Mouse (Mus musculus) testis, adult 2 months (tissue): ENCODE results near the gene H2-T23. TPM values are rescaled to one million over a fixed set of nuclear protein-coding genes. Genes with fewer than 3 reads are reported as not detected.
"Not testable (repeated sequence)": the region's sequence is repeated elsewhere in the genome, so short reads cannot be mapped to it uniquely, and the experiment has no call there.

Experiments
- H3K27ac ChIP-seq: fragments of 200-500 bp; 2 replicates; pipeline ENCODE4 v1.5.1; 2012; ENCODE audit warnings: low read depth, low read length; ENCODE audit not compliant: control insufficient read depth, insufficient read depth
- H3K27me3 ChIP-seq: fragments of 200-500 bp; 2 replicates; pipeline ENCODE4 v1.6.1; 2012; ENCODE audit warnings: mild to moderate bottlenecking, low read length, moderate library complexity; ENCODE audit not compliant: control insufficient read depth, insufficient read depth
- H3K36me3 ChIP-seq: fragments of 200-500 bp; 2 replicates; pipeline ENCODE4 v1.6.1; 2012; ENCODE audit warnings: mild to moderate bottlenecking, low read length; ENCODE audit not compliant: control insufficient read depth, insufficient read depth
- H3K4me1 ChIP-seq: fragments of 200-500 bp; 2 replicates; pipeline ENCODE4 v1.6.1; 2012; ENCODE audit warnings: low read length; ENCODE audit not compliant: control insufficient read depth, insufficient read depth
- H3K4me3 ChIP-seq: fragments of 200-500 bp; 2 replicates; pipeline ENCODE4 v1.5.1; 2012; ENCODE audit warnings: low read depth, mild to moderate bottlenecking, low read length, moderate library complexity, mixed read lengths; ENCODE audit not compliant: control insufficient read depth
- CTCF ChIP-seq: fragments of 200-500 bp; IDR thresholded peaks from 2 replicates; pipeline ENCODE4 v1.5.1; 2012; ENCODE audit warnings: low read depth, mild to moderate bottlenecking, inconsistent platforms, low read length, moderate library complexity; ENCODE audit not compliant: control insufficient read depth, insufficient read depth, insufficient replicate concordance
- POLR2A ChIP-seq: fragments of 200-500 bp; IDR thresholded peaks from 2 replicates; pipeline ENCODE4 v1.6.1; 2012; ENCODE audit warnings: low read depth, mild to moderate bottlenecking, inconsistent platforms, low read length, moderate library complexity; ENCODE audit not compliant: control insufficient read depth
- polyA plus RNA-seq: library from polyadenylated mRNA; depleted of rRNA; stranded (reverse); fragments of >200 nt; gene quantifications from 2 replicates; pipeline ENCODE4 v1.2.3, GENCODE M21; 2012

The H2-T23 gene
- polyA plus RNA-seq, 1 experiment = 2.8 TPM

GRCm38 (mm10) chr17:36034524-36034923 is 1.9 kb upstream of the H2-T23 start:
- not testable (repeated sequence) for H3K4me3 ChIP-seq, H3K27ac ChIP-seq

DNA sequence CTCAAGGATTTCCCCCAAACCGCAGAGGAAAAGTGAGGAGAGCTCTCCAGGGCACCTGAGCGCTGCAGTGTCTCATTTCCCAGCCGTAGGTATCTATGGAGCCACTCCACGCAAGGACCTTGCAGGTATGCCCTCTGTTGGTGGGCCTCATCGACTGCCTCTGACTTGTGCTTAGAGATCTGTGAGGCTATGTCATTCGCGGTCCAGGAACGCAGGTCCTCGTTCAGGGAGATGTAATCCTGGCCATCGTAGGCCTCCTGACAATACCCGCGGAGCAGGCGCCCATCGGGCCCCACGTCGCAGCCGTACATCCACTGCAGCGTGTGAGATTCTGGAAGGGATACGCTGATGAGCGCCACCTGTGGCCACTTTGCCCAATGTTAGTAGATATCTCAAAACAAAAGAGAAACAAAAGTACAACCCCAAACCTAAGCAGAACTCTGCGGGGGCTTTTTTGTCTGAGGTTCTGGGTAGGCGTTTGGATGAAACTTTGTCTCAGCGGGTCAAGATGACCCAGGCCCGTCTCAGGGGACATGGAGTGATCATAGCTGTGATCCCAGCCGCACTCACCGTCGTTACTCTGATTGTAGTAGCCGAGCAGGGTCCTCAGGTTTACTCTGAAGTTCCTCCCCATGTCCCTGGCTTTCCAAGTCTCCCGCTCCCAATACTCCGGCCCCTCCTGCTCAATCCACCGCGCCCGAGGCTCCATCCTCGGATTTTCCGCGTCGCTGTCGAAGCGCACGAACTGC is 898 bp downstream of the H2-T23 start:
- H3K4me1 ChIP-seq, H3K27ac ChIP-seq, H3K27me3 ChIP-seq, H3K36me3 ChIP-seq: not testable (repeated sequence)
- TF ChIP-seq CTCF = 0 out of 2 replicates have a peak, but pooled peaks have one; percentile 11
- H3K4me3 ChIP-seq = peak overlapping the region; percentile 58

More at GRCm38 (mm10) chr17:36034524-36034923, 1.9 kb upstream of the H2-T23 start:
- H3K36me3 ChIP-seq, H3K27me3 ChIP-seq, H3K4me1 ChIP-seq: not testable (repeated sequence)

- H3K36me3 ChIP-seq, H3K27ac ChIP-seq, H3K4me3 ChIP-seq, H3K4me1 ChIP-seq, H3K27me3 ChIP-seq: not testable (repeated sequence)
These were observed 1.7 kb downstream of the H2-T23 start for GRCm38 (mm10) chr17:36030703-36031582.

DNA sequence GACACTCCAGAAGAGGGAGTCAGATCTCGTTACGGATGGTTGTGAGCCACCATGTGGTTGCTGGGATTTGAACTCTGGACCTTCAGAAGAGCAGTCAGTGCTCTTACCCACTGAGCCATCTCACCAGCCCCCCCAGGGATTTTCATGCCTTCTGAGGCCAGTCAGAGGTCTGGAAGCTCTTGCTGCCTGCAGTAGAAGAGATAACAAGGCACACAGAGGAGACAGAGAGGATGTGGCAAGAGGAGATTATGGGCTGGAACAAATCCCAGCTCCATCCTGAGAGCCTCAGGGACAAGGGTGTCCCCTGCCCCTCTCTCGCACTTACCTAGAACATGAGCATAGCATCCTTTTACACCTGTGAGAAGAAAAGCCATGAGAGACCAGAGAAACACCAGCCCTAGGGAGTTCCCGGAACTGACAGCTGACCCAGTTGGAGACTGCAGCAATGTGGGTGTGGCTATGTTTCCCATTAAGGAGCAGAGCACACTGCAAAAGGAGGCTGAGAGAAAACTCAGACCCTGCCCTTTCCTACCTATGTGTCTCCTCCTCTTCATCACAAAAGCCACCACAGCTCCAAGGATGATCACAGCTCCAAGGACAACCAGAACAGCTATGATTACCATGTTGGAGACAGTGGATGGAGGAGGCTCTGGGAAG is 2.5 kb downstream of the H2-T23 start:
- not testable (repeated sequence) for H3K4me1 ChIP-seq, H3K27ac ChIP-seq, H3K27me3 ChIP-seq, H3K4me3 ChIP-seq, H3K36me3 ChIP-seq

DNA sequence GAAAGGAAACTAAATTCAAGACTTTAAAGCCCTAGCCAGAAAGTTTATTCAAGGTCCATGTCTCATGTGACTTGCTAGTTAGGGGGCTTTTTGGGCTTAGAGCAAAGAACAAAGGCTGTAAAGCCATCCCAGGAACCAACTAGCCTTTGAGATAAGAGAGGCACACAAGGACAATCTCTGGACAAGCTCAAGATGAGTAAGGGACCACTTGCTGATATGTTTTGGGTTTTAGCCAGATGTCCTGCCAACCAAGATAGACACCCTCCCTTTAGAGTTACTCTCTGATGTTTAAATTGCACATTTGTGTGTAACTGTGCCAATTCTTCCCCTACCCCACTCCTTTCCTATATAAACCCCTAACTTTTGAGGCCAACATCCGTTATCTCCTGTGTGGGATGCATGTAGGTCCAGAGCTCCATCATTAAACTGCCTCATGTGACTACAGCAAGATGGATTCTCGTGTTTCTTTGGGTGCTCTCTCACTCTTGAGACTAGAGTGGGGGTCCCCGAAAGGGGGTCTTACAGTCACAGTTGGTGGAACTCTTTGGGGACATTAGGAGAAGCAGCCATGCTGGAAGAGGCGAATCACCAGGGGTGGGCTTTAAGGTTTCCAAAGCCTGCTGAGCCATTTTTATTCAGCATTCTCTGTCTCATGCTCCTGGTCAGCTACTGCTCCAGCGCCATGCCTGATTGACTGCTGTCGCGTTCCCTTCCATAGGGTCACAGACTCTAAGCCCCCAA is 3.6 kb downstream of the H2-T23 start:
- no peaks in the 10 kb centered on the region; the same call in 1 of the 2 replicates for H3K4me1 ChIP-seq
- no peak overlapping the region for H3K4me3 ChIP-seq
- no peaks in the 10 kb centered on the region for H3K36me3 ChIP-seq
- TF ChIP-seq CTCF (no peak), POLR2A (no peak)
- H3K27ac ChIP-seq = no peak overlapping the region
- no peaks in the 10 kb centered on the region for H3K27me3 ChIP-seq

DNA sequence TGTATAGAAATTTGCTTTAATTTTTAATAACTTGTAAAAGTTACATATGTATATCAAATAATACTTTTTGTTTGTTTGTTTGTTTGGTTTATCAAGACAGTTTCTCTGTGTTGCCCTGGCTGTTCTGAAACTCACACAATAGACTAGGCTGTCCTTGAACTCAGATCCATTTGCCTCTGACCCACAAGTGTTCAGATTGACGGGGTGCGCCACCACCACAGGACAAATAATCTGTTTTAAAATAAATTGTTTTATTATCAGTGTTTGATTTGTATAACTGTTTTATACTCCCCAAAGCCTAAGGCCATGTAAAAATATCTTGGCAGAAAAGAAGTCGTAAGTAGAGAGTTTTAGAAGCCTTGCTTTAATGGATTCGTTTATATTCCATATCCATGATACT is 5.0 kb downstream of the H2-T23 start:
- Histone ChIP-seq H3K4me1 (no peaks in the 10 kb centered on the region; the same call in 1 of the 2 replicates), H3K27ac (no peak overlapping the region), H3K36me3 (no peaks in the 10 kb centered on the region), H3K27me3 (no peaks in the 10 kb centered on the region), H3K4me3 (no peak overlapping the region)
- TF ChIP-seq CTCF (no peak), POLR2A (no peak)

DNA sequence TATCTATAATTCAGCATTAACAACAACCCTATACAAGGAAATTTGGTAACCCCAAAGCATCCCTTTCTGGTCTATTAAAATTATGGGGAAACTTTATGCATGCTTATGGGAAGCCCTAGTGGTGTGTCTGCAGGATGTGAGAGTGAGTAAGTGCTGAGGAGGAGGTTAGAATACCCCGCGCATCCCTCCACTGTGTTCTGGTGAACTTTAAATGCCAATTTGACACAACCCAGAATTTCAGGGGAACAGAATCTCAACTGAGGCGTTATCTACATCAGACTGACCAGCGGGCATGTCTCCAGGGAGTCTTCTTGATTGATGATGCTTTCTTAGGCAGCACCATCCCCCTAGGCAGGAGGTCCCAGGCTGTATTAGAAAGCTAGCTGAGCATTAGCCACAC is 6.8 kb downstream of the H2-T23 start:
- H3K27me3 ChIP-seq = no peaks in the 10 kb centered on the region
- H3K4me1 ChIP-seq = no peaks in the 10 kb centered on the region
- H3K4me3 ChIP-seq = no peak overlapping the region
- TF ChIP-seq CTCF = no peak
- TF ChIP-seq POLR2A = no peak
- no peaks in the 10 kb centered on the region for H3K36me3 ChIP-seq
- H3K27ac ChIP-seq = no peak overlapping the region
